Mouse (Mus musculus) cerebellum, postnatal 4 days (tissue): ENCODE results near the gene Gfod2.

Experiments
- DNase-seq, 2 experiments: peaks; one replicate each; pipeline ENCODE4 v3.0.0; 2022; ENCODE audit warnings: low spot score in 2 of 2, mixed read lengths in 1 of 2

Gene Gfod2

DNA sequence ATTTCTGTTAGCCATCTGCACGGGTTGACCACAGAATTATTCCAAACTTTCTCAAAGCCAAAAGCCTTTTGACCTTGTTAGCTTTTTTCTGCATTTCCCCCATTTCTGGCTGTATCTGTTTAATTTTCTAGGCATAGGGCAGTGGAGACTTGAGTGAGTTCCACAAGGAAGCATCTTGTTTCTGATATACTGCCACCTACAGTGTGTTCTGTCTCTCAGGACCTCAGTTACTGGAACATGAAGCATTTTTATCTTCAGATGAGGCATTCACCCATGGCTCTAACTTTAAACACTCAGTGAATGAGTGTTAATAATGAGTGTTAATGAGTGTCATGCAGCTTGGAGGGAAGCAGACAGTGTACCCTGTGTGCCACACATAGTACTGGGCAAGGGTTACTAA, 80.6 kb downstream of the Gfod2 start:
- DNase-seq: no peak
